31 mouse cellular contexts compared by ENCODE assay signal in genomic region chr15:97076092-97076491, GRCm38 (mm10). TPM values are rescaled to one million over a fixed set of nuclear protein-coding genes. Genes with fewer than 3 reads are reported as not detected.
A peak's percentile ranks its signal among the peaks of the same experiment; 100 is the strongest.
DNase-seq lines count a peak whose midpoint lies in the region; ATAC-seq and TF ChIP-seq lines count a peak whose summit lies in the region.
"Had no signal": no experiment of that assay in that cellular context is flagged by ENCODE, and none has a peak within 500 bp of the region (broad histone marks: within the 10 kb centered on the region; RNA-seq: fewer than 3 reads in every experiment).

No protein-coding gene starts in this region.

- no peaks in the 10 kb centered on the region for H3K9me3 ChIP-seq in kidney, embryonic 14.5 days (ENCODE audit: control insufficient read depth, low read length)
- H3K9me3 ChIP-seq in lung, embryonic 14.5 days (ENCODE audit: low read depth, low read length): no peaks in the 10 kb centered on the region
- no peaks in the 10 kb centered on the region for H3K9me3 ChIP-seq in limb, embryonic 12.5 days
- H3K9me3 ChIP-seq: embryonic facial prominence, embryonic 15.5 days; forebrain, embryonic 12.5 days; heart, embryonic 10.5 days; hindbrain, embryonic 10.5 days; hindbrain, embryonic 15.5 days; liver, embryonic 15.5 days; stomach, embryonic 15.5 days had no signal

- H3K4me2 ChIP-seq in kidney, embryonic 14.5 days (replicated peaks; ENCODE audit: low read depth, low read length): no peak overlapping the region
- H3K4me2 ChIP-seq in lung, embryonic 14.5 days: no peak overlapping the region
- no peak overlapping the region for H3K4me2 ChIP-seq in limb, embryonic 12.5 days
- H3K4me2 ChIP-seq: embryonic facial prominence, embryonic 15.5 days; forebrain, embryonic 12.5 days; hindbrain, embryonic 15.5 days; liver, embryonic 15.5 days; midbrain, embryonic 11.5 days; stomach, embryonic 15.5 days had no signal

- no peak for TF ChIP-seq CTCF in lung, embryonic 14.5 days (IDR thresholded peaks at IDR 0.05; ENCODE audit: low read depth)

- H3K9ac ChIP-seq in kidney, embryonic 14.5 days (ENCODE audit: low read depth, low read length): no peak overlapping the region
- H3K9ac ChIP-seq in lung, embryonic 14.5 days: no peak overlapping the region
- no peak overlapping the region for H3K9ac ChIP-seq in limb, embryonic 12.5 days (replicated peaks)
- H3K9ac ChIP-seq: embryonic facial prominence, embryonic 15.5 days; forebrain, embryonic 12.5 days; forebrain, postnatal 0 days; hindbrain, embryonic 15.5 days; liver, embryonic 15.5 days; stomach, embryonic 15.5 days had no signal

- WGBS in kidney, embryonic 14.5 days: 69% methylated on average over 3 of the region's 3 CpGs
- WGBS in lung, embryonic 14.5 days: 48% methylated on average over 3 of the region's 3 CpGs
- WGBS in limb, embryonic 12.5 days: 52% methylated on average over 3 of the region's 3 CpGs

- H3K36me3 ChIP-seq in kidney, embryonic 14.5 days (ENCODE audit: control insufficient read depth, insufficient read depth, low read length): no peaks in the 10 kb centered on the region
- no peaks in the 10 kb centered on the region for H3K36me3 ChIP-seq in lung, embryonic 14.5 days (ENCODE audit: insufficient read depth)
- H3K36me3 ChIP-seq in limb, embryonic 12.5 days: no peaks in the 10 kb centered on the region
- H3K36me3 ChIP-seq: embryonic facial prominence, embryonic 15.5 days; forebrain, embryonic 12.5 days; heart, embryonic 10.5 days; hindbrain, embryonic 10.5 days; hindbrain, embryonic 15.5 days; liver, embryonic 15.5 days; stomach, embryonic 15.5 days had no signal

- ATAC-seq in kidney, embryonic 14.5 days (ENCODE audit: low FRiP score, low TSS enrichment): peak; percentile 52
- peak; percentile 58; the same call in 1 of the 2 replicates for ATAC-seq in lung, embryonic 14.5 days (ENCODE audit: insufficient read depth)
- ATAC-seq in limb, embryonic 12.5 days (ENCODE audit: insufficient number of reproducible peaks, insufficient read depth, low FRiP score, low TSS enrichment, low read depth): peak; percentile 47
- ATAC-seq: activated CD4-positive, CD25-positive, alpha-beta regulatory T cell, adult 4 months; forebrain, postnatal 0 days; inflammation-experienced regulatory T-cells, adult 6 months; midbrain, embryonic 16.5 days had no signal

- H3K4me3 ChIP-seq in kidney, embryonic 14.5 days (ENCODE audit: low read length): no peak overlapping the region
- no peak overlapping the region for H3K4me3 ChIP-seq in lung, embryonic 14.5 days (ENCODE audit: low read depth, low read length)
- no peak overlapping the region for H3K4me3 ChIP-seq in limb, embryonic 12.5 days (replicated peaks)
- H3K4me3 ChIP-seq: embryonic facial prominence, embryonic 15.5 days; forebrain, embryonic 12.5 days; heart, embryonic 10.5 days; hindbrain, embryonic 10.5 days; hindbrain, embryonic 15.5 days; left cerebral cortex, adult 2 months; liver, embryonic 15.5 days; stomach, embryonic 15.5 days had no signal

- H3K27me3 ChIP-seq in kidney, embryonic 14.5 days (ENCODE audit: control insufficient read depth, insufficient read depth, low read length): no peaks in the 10 kb centered on the region
- no peaks in the 10 kb centered on the region for H3K27me3 ChIP-seq in lung, embryonic 14.5 days (ENCODE audit: insufficient read depth, low read length)
- no peaks in the 10 kb centered on the region for H3K27me3 ChIP-seq in limb, embryonic 12.5 days
- H3K27me3 ChIP-seq: embryonic facial prominence, embryonic 15.5 days; forebrain, embryonic 12.5 days; hindbrain, embryonic 15.5 days; liver, embryonic 15.5 days; stomach, embryonic 15.5 days had no signal

- H3K4me1 ChIP-seq in kidney, embryonic 14.5 days (ENCODE audit: control insufficient read depth, insufficient read depth, low read length): 0 out of 2 replicates have a peak, but pooled peaks cover 4% of the 10 kb centered on the region
- 0 out of 2 replicates have a peak, but pooled peaks cover 7% of the 10 kb centered on the region for H3K4me1 ChIP-seq in lung, embryonic 14.5 days (ENCODE audit: insufficient read depth)
- peaks cover 18% of the 10 kb centered on the region; the same call in 1 of the 2 replicates for H3K4me1 ChIP-seq in limb, embryonic 12.5 days (replicated peaks)
- H3K4me1 ChIP-seq: forebrain, embryonic 12.5 days; hindbrain, embryonic 15.5 days; stomach, embryonic 15.5 days had no signal

- no peak overlapping the region for H3K27ac ChIP-seq in kidney, embryonic 14.5 days (ENCODE audit: low read depth, low read length)
- peak overlapping the region; percentile 43; the same call in 1 of the 2 replicates for H3K27ac ChIP-seq in lung, embryonic 14.5 days (ENCODE audit: low read depth)
- no peak overlapping the region for H3K27ac ChIP-seq in limb, embryonic 12.5 days
- H3K27ac ChIP-seq: embryonic facial prominence, embryonic 15.5 days; forebrain, embryonic 12.5 days; hindbrain, embryonic 10.5 days; hindbrain, embryonic 15.5 days; kidney, postnatal 0 days; left cerebral cortex, adult 2 months; liver, embryonic 15.5 days; stomach, embryonic 15.5 days had no signal

- DNase-seq in kidney, adult 8-10 months: no peak
- peak; percentile 32 for DNase-seq in lung, embryonic 14.5 days
- no peak for DNase-seq in lung, postnatal 14 days
- peak; percentile 35 for DNase-seq in NIH3T3 (ENCODE audit: low read depth)
- no peak for DNase-seq in layer of hippocampus, adult 8-10 months (ENCODE audit: low spot score in 2 of 2)
- DNase-seq: adrenal gland, adult 2 months; adrenal gland, postnatal 36 days; B cell, adult 2 months; cerebellum, adult 18-20 months; cerebellum, postnatal 14 days; forebrain, postnatal 0 days; heart, postnatal 14 days; kidney, adult 11 months; right cerebral cortex, postnatal 25 days had no signal

RNA-seq across cellular contexts. Expression of gene Slc38a4, which starts 20.3 kb away (rescaled TPM):
- polyA plus RNA-seq in kidney, embryonic 14.5 days (2014; fragmentation: Nextera tagmentation; extraction: Ambion mirVana): 74.4 and 88.4 TPM in 2 replicates
- polyA plus RNA-seq in lung, embryonic 14.5 days (2014; fragmentation: Nextera tagmentation; extraction: Ambion mirVana): 92.3 and 93.8 TPM in 2 replicates
- polyA plus RNA-seq in limb, embryonic 12.5 days (2016; fragmentation: Nextera tagmentation; extraction: Ambion mirVana): 57.7 and 66.8 TPM in 2 replicates
- total RNA-seq in layer of hippocampus, adult 8-10 months (2022): 1 to 10 TPM in 1 of 4 experiments, under 1 TPM in 3; 0.49 to 1.0 (median 0.77) TPM
- total RNA-seq: megakaryocyte, adult 5-6 weeks; neutrophil, adult 5-6 weeks had no signal
- polyA plus RNA-seq: activated CD4-positive, CD25-positive, alpha-beta regulatory T cell, adult 4 months; inflammation-experienced regulatory T-cells, adult 6 months had no signal

Comparison
In these comparisons a context has a peak if more than half of its experiments do, and no peak if none do; other contexts are left out.
1. DNase-seq: peak in lung, embryonic 14.5 days (single experiment) and NIH3T3 (single experiment); none in kidney, adult 8-10 months (0 of 2), lung, postnatal 14 days (single experiment) and layer of hippocampus, adult 8-10 months (0 of 2).
2. Peak in every context shown above with its lines, with median percentiles within 50 percentile points of each other: ATAC-seq.